Mouse (Mus musculus) urinary bladder, postnatal 36 days (tissue): Measurements from ENCODE around the gene Mov10.
A peak's percentile ranks its signal among the peaks of the same experiment; 100 is the strongest.
"Not testable (repeated sequence)": the region's sequence is repeated elsewhere in the genome, so short reads cannot be mapped to it uniquely, and the experiment has no call there.

Experiments
- DNase-seq, 2 experiments: peaks; one replicate each; pipeline ENCODE4 v3.0.0; 2022; ENCODE audit warnings: low spot score in 2 of 2, mixed read lengths in 1 of 2

Gene Mov10

DNA sequence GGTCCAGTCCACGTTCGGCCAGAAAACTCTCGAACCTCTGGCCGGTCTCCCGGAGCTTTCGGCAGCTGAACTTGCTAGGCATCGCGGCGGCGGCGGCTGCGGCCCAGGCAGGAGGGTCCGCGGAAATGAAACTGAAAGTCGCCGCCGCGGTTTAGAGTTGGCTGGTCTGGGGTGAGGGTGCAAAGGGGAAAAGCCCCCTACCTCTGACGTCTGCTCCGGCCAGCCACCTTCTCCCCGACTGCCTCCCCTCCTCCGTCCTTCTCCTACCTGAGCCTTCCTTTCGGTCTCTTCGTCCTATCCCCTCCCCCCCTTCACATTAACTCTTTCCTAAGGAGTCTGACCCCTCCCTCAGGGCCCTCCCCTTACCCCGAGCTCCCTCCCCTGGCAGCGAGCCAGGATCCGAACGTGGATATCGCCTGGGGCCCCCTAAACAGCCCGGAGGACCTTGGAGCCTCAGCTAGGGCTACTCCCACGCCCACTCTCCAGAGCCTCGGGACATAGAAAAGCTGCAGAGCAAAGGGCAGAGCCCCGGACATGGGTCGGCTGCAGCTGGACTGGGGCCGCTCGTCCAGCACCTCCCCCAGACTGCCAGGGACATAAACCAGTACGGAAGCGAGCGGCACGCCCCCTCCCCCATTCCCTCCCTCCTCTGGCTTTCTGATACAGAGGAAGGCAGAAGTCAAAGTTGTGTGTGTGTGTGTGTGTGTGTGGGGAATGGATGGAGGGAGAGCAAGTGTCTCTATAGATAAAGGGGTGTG is at the start of gene Mov10:
Mov10 (minus strand) TSS at position 573 of the 758 bp plus-strand sequence.
- peak; percentile 54 to 65 for DNase-seq

GRCm38 (mm10) chr3:104866674-104867073 is 48.3 kb upstream of the Mov10 start:
- DNase-seq: not testable (repeated sequence)

DNA sequence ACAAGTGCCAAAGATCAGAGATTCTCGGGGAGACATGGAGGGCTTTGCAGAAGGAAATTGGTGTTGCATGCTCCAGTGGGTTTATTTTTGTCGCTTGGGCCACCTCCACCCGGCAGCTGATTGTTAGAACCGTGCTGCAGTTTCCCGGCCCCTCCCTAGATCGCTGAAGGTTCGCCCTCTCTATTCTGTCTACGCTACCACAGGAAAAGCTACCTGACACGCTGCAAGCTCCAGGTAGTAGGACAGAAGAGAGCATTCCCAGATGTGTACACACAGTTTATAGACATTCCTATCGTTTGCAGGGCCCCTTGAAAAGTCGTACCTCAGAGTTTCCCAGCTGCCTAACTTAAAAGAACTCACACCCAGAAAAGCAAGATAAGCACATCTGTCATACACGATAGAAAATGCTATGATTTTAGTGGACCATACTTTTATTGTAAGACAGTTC is 47.0 kb upstream of the Mov10 start:
- DNase-seq: no peak

DNA sequence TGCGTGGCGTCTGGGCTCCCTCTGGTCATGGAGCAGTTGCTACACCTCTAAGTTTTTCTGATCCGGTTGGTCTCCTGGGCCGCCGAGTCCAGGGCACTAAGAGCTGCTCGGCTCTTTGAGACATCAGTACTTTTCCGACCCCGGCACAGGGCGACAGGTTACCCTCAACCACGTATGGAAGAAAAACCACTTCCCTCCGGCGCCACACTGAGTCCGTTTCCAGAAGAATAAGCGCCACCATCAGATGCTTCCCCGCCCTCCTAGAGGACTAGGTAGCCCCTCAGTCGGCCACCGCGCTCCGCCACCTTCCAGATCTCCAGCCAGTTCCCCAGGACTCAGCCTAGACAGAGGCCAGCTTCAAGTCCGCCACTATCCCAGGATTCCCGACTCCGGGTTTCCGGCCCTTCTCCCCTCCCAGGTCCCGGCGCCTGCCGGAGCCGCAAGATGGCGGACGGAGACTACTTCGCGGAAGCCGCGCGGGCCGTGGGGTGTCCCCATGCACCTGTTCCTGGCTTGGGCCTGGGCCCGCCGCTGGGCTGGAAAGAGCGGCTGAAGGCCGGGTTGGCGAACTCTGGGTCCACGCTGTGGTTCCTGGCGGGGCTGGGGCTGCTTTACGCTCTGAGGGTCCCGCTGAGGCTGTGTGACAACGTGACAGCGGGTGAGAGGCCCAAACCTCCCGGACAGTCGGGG is 46.4 kb upstream of the Mov10 start:
- DNase-seq: peak; percentile 85 to 89

DNA sequence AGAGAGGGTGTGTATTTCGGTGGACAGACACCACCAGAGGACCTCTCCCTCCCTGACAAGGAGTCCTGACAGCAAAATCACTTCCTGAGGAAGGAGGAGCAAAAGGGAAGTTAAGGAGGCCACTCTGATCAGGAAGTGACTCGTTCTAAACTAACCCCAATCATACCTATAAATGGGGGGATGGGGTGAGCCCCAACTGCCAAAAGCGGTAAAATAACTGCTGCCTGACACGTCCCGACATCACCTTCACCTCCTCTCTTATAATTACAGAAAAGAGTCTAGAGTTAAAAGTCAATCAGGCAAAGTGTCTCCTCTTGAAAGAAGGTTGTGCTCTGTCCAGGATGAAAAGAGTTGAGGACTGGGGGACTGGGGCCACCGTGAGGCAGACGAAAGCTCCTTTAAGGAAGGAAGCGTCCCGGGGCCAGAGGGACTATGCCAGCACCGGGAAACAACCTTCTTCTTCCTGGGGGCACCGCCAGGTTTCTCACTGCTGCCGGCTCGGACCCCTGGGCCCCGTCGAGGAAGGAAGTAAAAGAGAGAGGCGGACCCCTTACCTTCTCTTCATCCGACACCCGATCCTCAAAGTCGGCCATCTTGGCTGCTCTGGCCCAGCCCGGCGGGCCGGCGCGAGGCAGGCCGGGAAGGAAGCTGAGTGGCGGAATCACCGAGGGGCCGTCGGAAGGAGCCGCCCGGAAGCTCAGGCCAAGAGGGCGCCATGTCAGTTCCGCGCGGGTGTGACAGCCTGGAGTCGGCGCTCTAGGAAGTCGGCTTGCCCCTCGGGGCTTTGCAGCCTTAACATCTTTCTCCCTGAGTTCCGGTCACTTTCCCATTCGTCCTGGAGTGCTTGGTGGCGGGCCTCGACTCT is 45.7 kb upstream of the Mov10 start, which contains the start of the genes St7l and Capza1:
St7l (plus strand) TSS at position 220 of the 865 bp plus-strand sequence.
Capza1 (minus strand) TSS at position 720 of the 865 bp plus-strand sequence.
- DNase-seq: peak; percentile 85 to 91

DNA sequence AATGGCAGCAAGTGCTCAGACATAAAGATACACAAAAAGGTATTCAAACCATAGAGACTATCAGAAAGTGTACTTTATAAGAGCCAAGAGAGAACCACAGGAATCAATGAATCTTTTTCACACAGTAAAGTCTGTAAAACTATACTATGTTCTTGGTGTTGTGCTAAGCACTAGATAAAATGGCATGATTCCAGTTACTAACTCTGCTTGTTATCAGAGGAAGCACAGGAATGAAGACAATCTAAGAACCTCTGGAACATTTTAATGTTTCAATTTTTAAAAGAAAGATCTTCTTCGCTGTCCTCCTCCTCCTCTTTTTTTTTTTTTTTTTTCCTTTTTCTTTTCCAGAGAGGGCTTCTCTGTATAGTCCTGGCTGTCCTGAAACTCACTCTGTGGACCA is 40.2 kb upstream of the Mov10 start:
- no peak for DNase-seq

- DNase-seq: no peak
These were observed 37.7 kb upstream of the Mov10 start for GRCm38 (mm10) chr3:104856106-104856505.

DNA sequence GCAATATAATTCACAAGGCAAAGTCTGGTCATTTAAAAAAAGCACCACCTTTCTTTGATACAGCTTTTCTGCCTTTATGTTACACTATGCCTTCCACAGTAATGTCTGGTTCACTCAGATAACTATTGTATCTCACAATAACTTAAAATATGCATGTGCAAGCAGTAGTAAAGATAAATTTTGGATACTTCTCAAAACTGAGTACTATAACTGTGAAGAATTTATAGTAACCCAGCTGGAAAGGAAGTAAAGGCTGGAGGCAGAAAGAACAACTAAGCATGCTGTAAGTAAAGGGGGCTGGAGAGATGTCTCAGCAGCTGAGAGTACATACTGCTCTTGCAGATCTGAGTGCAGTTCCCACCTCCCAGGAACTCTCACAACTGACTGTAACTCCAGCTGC is 36.5 kb upstream of the Mov10 start:
- DNase-seq: no peak

GRCm38 (mm10) chr3:104854465-104854864 is 36.1 kb upstream of the Mov10 start:
- no peak for DNase-seq

GRCm38 (mm10) chr3:104846601-104847000 is 28.2 kb upstream of the Mov10 start:
- no peak for DNase-seq

DNA sequence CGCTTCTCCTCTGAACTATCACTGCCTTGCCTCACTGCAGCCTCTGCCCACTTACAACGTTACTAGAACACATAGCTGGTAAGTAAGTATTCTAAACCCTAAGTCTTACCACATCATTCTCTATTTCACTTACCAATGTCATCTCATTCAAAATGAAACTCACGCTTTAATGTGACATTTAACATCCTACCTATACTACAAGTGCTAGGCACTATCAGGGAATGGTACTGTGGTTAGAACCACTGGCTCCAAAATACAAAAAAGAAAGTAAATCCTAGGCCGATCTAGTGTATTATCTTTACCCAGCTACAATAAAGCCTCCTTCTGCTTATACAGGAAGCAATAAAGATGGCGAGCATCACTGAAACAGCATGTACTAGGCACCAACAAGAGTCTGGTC is 22.7 kb upstream of the Mov10 start:
- DNase-seq: no peak

GRCm38 (mm10) chr3:104835797-104836196 is 17.4 kb upstream of the Mov10 start:
- DNase-seq: no peak

DNA sequence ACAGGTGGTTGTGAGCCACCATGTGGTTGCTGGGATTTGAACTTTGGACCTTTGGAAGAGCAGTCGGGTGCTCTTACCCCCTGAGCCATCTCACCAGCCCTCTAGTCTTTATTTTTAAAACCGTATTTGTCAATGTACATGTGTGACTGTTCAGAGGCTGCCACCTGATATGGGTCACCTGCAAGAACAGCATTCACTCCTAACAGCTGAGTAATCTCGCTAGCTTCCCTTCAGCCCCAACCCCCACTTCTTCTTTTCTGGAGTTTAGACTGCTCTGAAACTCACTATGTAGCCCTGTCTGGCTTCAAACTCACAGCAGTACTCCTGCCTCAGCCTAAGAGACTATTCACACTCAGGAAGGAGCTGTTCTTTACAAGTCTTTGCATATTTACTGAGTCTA is 4.0 kb upstream of the Mov10 start:
- DNase-seq: no peak

DNA sequence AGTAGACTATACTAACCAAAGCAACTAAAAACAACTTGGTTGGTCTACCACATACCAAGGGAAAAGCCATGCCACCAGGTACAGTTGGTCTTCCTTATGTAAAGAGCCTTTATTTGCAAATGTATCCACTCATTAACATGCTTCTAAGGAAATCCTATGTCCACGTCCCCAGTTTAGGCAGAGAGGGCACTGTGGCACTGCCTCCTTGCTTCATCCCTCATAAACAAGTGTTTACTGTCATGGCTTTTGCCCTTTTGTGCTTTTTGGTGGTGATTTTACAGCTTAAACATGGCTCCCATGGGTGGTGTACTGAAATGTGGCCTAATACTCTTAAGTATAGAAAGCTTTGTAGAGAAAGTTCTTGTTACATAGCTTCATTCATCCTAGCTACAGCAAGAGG is 2.1 kb upstream of the Mov10 start:
- no peak for DNase-seq

GRCm38 (mm10) chr3:104818749-104819134 is 379 bp upstream of the Mov10 start:
- no peak for DNase-seq

GRCm38 (mm10) chr3:104817481-104817990 is 827 bp downstream of the Mov10 start:
- DNase-seq: peak; percentile 41 to 49

DNA sequence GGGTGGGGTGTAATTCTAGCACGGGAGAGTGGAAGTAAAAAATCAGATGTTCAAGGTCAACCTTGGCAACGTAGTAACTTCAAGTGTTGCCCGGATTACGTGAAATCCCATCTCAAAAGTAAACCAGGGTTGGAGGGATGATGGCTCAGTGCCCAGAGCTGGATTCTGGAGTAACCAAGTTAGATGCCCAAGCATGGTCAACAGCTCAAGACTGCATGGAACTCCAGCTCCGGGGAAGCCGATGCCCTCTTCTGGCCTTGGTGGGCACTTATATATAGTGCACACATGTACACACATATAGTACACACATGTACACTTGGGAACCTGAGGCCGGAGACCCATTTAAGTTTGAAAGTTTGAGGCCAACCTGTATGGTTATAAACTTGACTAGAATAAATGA is 2.2 kb downstream of the Mov10 start:
- DNase-seq: no peak

GRCm38 (mm10) chr3:104815346-104815745 is 3.0 kb downstream of the Mov10 start:
- no peak for DNase-seq

DNA sequence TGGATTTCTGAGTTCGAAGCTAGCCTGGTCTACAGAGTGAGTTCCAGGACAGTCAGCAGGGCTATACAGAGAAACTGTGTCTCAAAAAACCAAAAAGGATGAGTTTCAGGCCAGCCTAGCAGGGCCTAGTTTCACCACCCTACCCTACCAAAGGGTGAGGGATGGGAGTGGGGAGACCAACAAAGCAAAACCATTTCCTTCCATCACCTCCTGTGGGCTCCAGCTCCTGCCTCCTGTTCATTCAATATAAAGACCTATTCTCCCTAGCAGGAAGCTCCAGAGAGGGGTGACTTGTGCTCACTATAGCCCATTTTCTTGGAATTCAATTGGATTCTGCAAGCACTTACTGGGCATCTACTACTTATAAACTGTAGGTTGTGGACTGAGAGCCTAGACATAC is 3.6 kb downstream of the Mov10 start:
- no peak for DNase-seq

- DNase-seq: not testable (repeated sequence)
These were observed 5.1 kb downstream of the Mov10 start for GRCm38 (mm10) chr3:104813227-104813626.

DNA sequence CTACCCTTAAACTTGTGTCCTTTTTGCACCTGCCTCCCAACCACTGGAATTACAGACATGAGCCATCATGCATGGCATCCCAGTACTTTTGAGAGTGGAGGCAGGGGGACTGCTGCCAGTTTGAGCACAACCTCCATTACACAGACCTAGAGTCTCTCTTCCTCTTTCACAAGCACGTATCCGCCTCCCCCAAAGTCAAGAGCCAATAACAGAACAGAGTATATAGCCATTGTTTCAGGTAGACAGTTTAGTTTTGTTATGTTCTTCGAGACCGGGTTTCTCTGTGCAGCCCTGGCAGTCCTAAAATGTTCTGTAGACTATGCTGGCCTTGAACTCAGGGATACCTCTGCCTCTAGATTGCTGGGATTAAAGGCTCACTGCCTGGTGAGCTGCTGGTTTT is 6.1 kb downstream of the Mov10 start:
- no peak for DNase-seq

DNA sequence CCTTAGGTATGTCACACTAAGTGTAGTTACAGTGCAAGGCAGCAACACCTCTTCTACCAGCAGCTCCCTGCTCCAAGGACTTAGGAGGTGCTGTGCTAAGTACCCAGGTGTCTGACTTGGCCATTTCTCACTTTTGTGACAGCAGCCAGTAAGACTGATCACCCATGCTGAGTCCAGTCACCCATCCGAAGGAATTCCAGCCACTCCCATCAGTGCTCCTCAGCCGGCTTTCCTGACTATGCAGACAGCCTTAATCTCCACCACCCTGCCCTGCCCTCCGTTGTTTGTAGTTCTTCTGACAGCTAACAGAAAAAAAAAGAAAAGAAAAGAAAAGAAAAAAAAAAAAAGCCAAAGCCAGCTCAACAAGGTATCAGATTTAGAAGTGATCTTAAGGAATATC is 6.6 kb downstream of the Mov10 start:
- DNase-seq: no peak
